In genomic region chr16:3908537-3909111, GRCm38 (mm10) we compare ENCODE assay signal across 8 mouse cellular contexts. TPM values are rescaled to one million over a fixed set of nuclear protein-coding genes. Genes with fewer than 3 reads are reported as not detected.
DNase-seq lines count a peak whose midpoint lies in the region; ATAC-seq and TF ChIP-seq lines count a peak whose summit lies in the region.

Gene 1700037C18Rik, minus strand, starts transcription at chr16:3908689.
Gene Cluap1, plus strand, starts transcription at chr16:3908801.

- peak; percentile 89 for TF ChIP-seq CTCF in hindbrain, postnatal 0 days (IDR thresholded peaks at IDR 0.05; ENCODE audit: low read depth)
- TF ChIP-seq CTCF in left cerebral cortex, adult 2 months (IDR thresholded peaks at IDR 0.05) = peak; percentile 67

- H3K27me3 ChIP-seq in hindbrain, postnatal 0 days (ENCODE audit: insufficient read depth, low read length) = no peaks in the 10 kb centered on the region

- H3K4me3 ChIP-seq in hindbrain, postnatal 0 days (ENCODE audit: low read length) = peak within 1 kb of the TSS; percentile 66
- peak within 1 kb of the TSS; percentile 68 for H3K4me3 ChIP-seq in left cerebral cortex, adult 2 months

- WGBS in hindbrain, postnatal 0 days = under 1% methylated on average over 33 of the region's 33 CpGs

- H3K4me2 ChIP-seq in hindbrain, postnatal 0 days (ENCODE audit: low read depth, low read length) = peak within 1 kb of the TSS; percentile 74

- DNase-seq in WW6 (ENCODE audit: low read depth, low spot score) = peak; percentile 80
- peak; percentile 82 to 90 for DNase-seq in cerebellum, postnatal 4 days (ENCODE audit: low spot score in 2 of 2)
- peak; percentile 94 for DNase-seq in gastrocnemius, adult 18-20 months (ENCODE audit: low spot score)
- peak; percentile 97 for DNase-seq in hindbrain, postnatal 0 days (ENCODE audit: low spot score)
- peak; percentile 91 to 93 for DNase-seq in left cerebral cortex, adult 2 months (ENCODE audit: extremely low spot score in 1 of 2, low spot score in 2 of 2)
- peak; percentile 95 to 97 for DNase-seq in right cerebral cortex, adult 2 months (ENCODE audit: low spot score in 2 of 2)
- peak; percentile 95 for DNase-seq in urinary bladder, postnatal 14 days (ENCODE audit: low spot score)

- ATAC-seq in hindbrain, postnatal 0 days = peak; percentile 97
- ATAC-seq in megakaryocyte, adult 5-6 weeks (ENCODE audit: poor library complexity, severe bottlenecking) = peak; percentile 97

- peaks cover 25% of the 10 kb centered on the region for H3K36me3 ChIP-seq in hindbrain, postnatal 0 days (ENCODE audit: insufficient read depth, low read length)

- peak within 1 kb of the TSS; percentile 67 for H3K9ac ChIP-seq in hindbrain, postnatal 0 days (replicated peaks; ENCODE audit: low read length)

- H3K27ac ChIP-seq in hindbrain, postnatal 0 days = peak within 1 kb of the TSS; percentile 82
- H3K27ac ChIP-seq in left cerebral cortex, adult 2 months = peak within 1 kb of the TSS; percentile 88

- H3K9me3 ChIP-seq in hindbrain, postnatal 0 days (ENCODE audit: low read length) = no peaks in the 10 kb centered on the region

- intact Hi-C loops in left cerebral cortex, adult 2 months (cut with DNase I) = loop anchor here (1.0 to 5.0 kb wide), 3 partner anchors 24 to 94 kb away; partner anchors contain the start of genes Gm20695, Slx4, Zfp174 and Zfp597

- peaks cover 5% of the 10 kb centered on the region for H3K4me1 ChIP-seq in hindbrain, postnatal 0 days (ENCODE audit: insufficient read depth, low read length)

RNA-seq across cellular contexts. Expression of gene 1700037C18Rik, which starts in this region (rescaled TPM):
- 1 to 10 TPM; 2.4 to 2.8 TPM for total RNA-seq in gastrocnemius, adult 18-20 months (2021)
- total RNA-seq in hindbrain, postnatal 0 days (2014; rRNA removed) = 7.9 and 47.7 TPM in 2 replicates
- 12.6 and 12.7 TPM in 2 replicates for polyA plus RNA-seq in hindbrain, postnatal 0 days (2015; fragmentation: Nextera tagmentation; extraction: Ambion mirVana)
- total RNA-seq in left cerebral cortex, adult 2 months (2021) = 1 to 10 TPM; 5.4 to 8.2 TPM
- 1.2 and 5.9 TPM in 2 replicates for total RNA-seq in megakaryocyte, adult 5-6 weeks (2015)
- total RNA-seq in megakaryocyte, adult 5-6 weeks (2017) = 0.85 and 3.2 TPM in 2 replicates

RNA-seq across cellular contexts. Expression of gene Cluap1, which starts in this region (rescaled TPM):
- total RNA-seq in gastrocnemius, adult 18-20 months (2021) = 1 to 10 TPM; 7.3 to 8.4 TPM
- 11.8 and 14.4 TPM in 2 replicates for total RNA-seq in hindbrain, postnatal 0 days (2014; rRNA removed)
- 42.3 and 42.6 TPM in 2 replicates for polyA plus RNA-seq in hindbrain, postnatal 0 days (2015; fragmentation: Nextera tagmentation; extraction: Ambion mirVana)
- 10 to 100 TPM; 28.1 to 31.6 TPM for total RNA-seq in left cerebral cortex, adult 2 months (2021)
- total RNA-seq in megakaryocyte, adult 5-6 weeks (2015) = 12.4 and 17.8 TPM in 2 replicates
- total RNA-seq in megakaryocyte, adult 5-6 weeks (2017) = 15.9 and 18.2 TPM in 2 replicates

Comparison
In these comparisons a context has a peak if more than half of its experiments do, and no peak if none do; other contexts are left out.
1. Peak in every context shown above with its lines: DNase-seq, ATAC-seq, H3K4me3 ChIP-seq and H3K27ac ChIP-seq.